8 mouse cellular contexts compared by ENCODE assay signal in the genomic region with DNA sequence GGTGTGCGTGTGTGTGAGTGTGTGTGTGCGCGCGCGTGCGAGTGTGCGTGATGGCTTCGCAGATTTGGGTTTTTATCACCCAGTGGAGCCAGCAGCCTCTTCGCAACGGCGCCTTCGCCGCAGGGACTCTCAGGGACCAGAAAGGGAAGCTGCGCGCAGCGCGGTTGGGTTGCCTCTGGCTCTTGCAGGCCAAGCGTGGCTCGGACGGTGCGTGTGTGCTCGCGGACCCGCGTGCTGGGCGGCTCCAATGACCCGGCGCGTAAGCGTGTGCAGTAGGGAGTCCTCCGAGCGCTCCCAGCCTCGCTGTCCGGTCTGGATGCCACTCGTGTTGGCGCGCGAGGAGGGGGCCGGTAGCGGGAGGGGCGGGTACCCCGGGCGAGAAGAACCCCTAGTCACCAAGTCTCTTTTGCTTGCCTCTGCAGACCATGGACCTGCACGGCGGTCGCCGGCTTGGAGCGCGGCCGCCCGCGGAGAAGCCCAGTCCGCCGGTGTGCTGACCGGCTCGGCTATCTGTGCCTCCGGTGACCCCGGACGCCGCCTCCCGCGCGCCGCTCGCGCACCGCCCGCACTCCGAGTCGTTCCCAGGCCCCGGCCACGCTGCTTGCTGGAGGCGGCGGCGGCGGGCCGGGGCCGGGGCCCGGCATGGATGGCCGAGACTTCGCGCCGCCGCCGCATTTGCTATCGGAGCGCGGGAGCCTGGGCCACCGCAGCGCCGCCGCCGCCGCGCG. TPM values are rescaled to one million over a fixed set of nuclear protein-coding genes. Genes with fewer than 3 reads are reported as not detected.
DNase-seq lines count a peak whose midpoint lies in the region; ATAC-seq and TF ChIP-seq lines count a peak whose summit lies in the region.

No protein-coding gene starts in this region.

- peak overlapping the region; percentile 100 for H3K9ac ChIP-seq in forebrain, embryonic 14.5 days (ENCODE audit: low read length)
- peak overlapping the region; percentile 100 for H3K9ac ChIP-seq in hindbrain, postnatal 0 days (replicated peaks; ENCODE audit: low read length)
- peak overlapping the region; percentile 83 for H3K9ac ChIP-seq in liver, embryonic 11.5 days (ENCODE audit: low read depth, low read length)
- peak overlapping the region; percentile 100 for H3K9ac ChIP-seq in neural tube, embryonic 11.5 days (ENCODE audit: low read length)

- peak; percentile 55 to 71 for DNase-seq in left cerebral cortex, adult 18-20 months (ENCODE audit: low spot score in 2 of 2)
- DNase-seq in left cerebral cortex, adult 9 months (ENCODE audit: low spot score in 2 of 2), result no peak
- DNase-seq in brain, embryonic 14.5 days (ENCODE audit: low read depth), result no peak
- DNase-seq in forebrain, embryonic 14.5 days (ENCODE audit: low spot score), result no peak
- DNase-seq in hindbrain, postnatal 0 days (ENCODE audit: low spot score), result peak; percentile 79
- DNase-seq in liver, embryonic 11.5 days (ENCODE audit: low spot score), result peak; percentile 73
- peak; percentile 79 for DNase-seq in neural tube, embryonic 11.5 days (ENCODE audit: low spot score)

- 0 out of 2 replicates have a peak, but pooled peaks cover 4% of the 10 kb centered on the region for H3K36me3 ChIP-seq in forebrain, embryonic 14.5 days (ENCODE audit: control insufficient read depth, insufficient read depth, low read length)
- H3K36me3 ChIP-seq in hindbrain, postnatal 0 days (ENCODE audit: insufficient read depth, low read length), result no peaks in the 10 kb centered on the region
- no peaks in the 10 kb centered on the region for H3K36me3 ChIP-seq in liver, embryonic 11.5 days (ENCODE audit: control insufficient read depth, insufficient read depth, low read length)
- no peaks in the 10 kb centered on the region for H3K36me3 ChIP-seq in neural tube, embryonic 11.5 days (ENCODE audit: control insufficient read depth, insufficient read depth, low read length)

- H3K27me3 ChIP-seq in forebrain, embryonic 14.5 days (replicated peaks; ENCODE audit: control insufficient read depth, insufficient read depth, low read length), result no peaks in the 10 kb centered on the region
- no peaks in the 10 kb centered on the region for H3K27me3 ChIP-seq in hindbrain, postnatal 0 days (ENCODE audit: insufficient read depth, low read length)
- peaks cover 51% of the 10 kb centered on the region for H3K27me3 ChIP-seq in liver, embryonic 11.5 days (replicated peaks; ENCODE audit: control insufficient read depth, insufficient read depth, low read length)
- no peaks in the 10 kb centered on the region for H3K27me3 ChIP-seq in neural tube, embryonic 11.5 days (ENCODE audit: control insufficient read depth, insufficient read depth, low read length)

- H3K4me2 ChIP-seq in forebrain, embryonic 14.5 days (ENCODE audit: low read length), result peak overlapping the region; percentile 99
- H3K4me2 ChIP-seq in hindbrain, postnatal 0 days (ENCODE audit: low read depth, low read length), result peak overlapping the region; percentile 92
- H3K4me2 ChIP-seq in liver, embryonic 11.5 days, result peak overlapping the region; percentile 99
- peak overlapping the region; percentile 99 for H3K4me2 ChIP-seq in neural tube, embryonic 11.5 days (ENCODE audit: low read depth)

- no peak for ATAC-seq in forebrain, embryonic 14.5 days
- peak; percentile 5; the same call in 1 of the 2 replicates for ATAC-seq in hindbrain, postnatal 0 days
- no peak for ATAC-seq in liver, embryonic 11.5 days (replicated peaks; ENCODE audit: low FRiP score)
- ATAC-seq in neural tube, embryonic 11.5 days (ENCODE audit: insufficient read depth, low FRiP score, low TSS enrichment), result no peak
- no peak for ATAC-seq in erythroid progenitor cell, adult 5-6 weeks (replicated peaks; ENCODE audit: low FRiP score, poor library complexity, severe bottlenecking)

- H3K4me3 ChIP-seq in forebrain, embryonic 14.5 days (ENCODE audit: low read depth, low read length), result peak overlapping the region; percentile 91
- peak overlapping the region; percentile 82 for H3K4me3 ChIP-seq in hindbrain, postnatal 0 days (ENCODE audit: low read length)
- H3K4me3 ChIP-seq in liver, embryonic 11.5 days (ENCODE audit: low read depth, low read length), result peak overlapping the region; percentile 87
- H3K4me3 ChIP-seq in neural tube, embryonic 11.5 days (ENCODE audit: low read depth, low read length), result peak overlapping the region; percentile 97

- under 1% methylated on average over 78 of the region's 96 CpGs for WGBS in forebrain, embryonic 14.5 days
- 0% methylated on average over 78 of the region's 96 CpGs for whole genome bisulfite sequencing in hindbrain, postnatal 0 days
- under 1% methylated on average over 96 of the region's 96 CpGs for WGBS in liver, embryonic 11.5 days
- WGBS in neural tube, embryonic 11.5 days, result under 1% methylated on average over 70 of the region's 96 CpGs

- H3K4me1 ChIP-seq in forebrain, embryonic 14.5 days (ENCODE audit: control insufficient read depth, insufficient read depth, low read length), result peaks cover 34% of the 10 kb centered on the region
- peaks cover 33% of the 10 kb centered on the region for H3K4me1 ChIP-seq in hindbrain, postnatal 0 days (ENCODE audit: insufficient read depth, low read length)
- peaks cover 49% of the 10 kb centered on the region for H3K4me1 ChIP-seq in liver, embryonic 11.5 days (replicated peaks; ENCODE audit: control insufficient read depth, insufficient read depth, low read length)
- peaks cover 41% of the 10 kb centered on the region for H3K4me1 ChIP-seq in neural tube, embryonic 11.5 days (ENCODE audit: control insufficient read depth, insufficient read depth, low read length)

- no peaks in the 10 kb centered on the region for H3K9me3 ChIP-seq in forebrain, embryonic 14.5 days (replicated peaks; ENCODE audit: control insufficient read depth, low read length)
- H3K9me3 ChIP-seq in hindbrain, postnatal 0 days (ENCODE audit: low read length), result no peaks in the 10 kb centered on the region
- H3K9me3 ChIP-seq in liver, embryonic 11.5 days (ENCODE audit: control insufficient read depth, low read length), result no peaks in the 10 kb centered on the region
- no peaks in the 10 kb centered on the region for H3K9me3 ChIP-seq in neural tube, embryonic 11.5 days (ENCODE audit: control insufficient read depth, low read length)

- H3K27ac ChIP-seq in forebrain, embryonic 14.5 days (ENCODE audit: low read depth, low read length), result peak overlapping the region; percentile 98
- H3K27ac ChIP-seq in hindbrain, postnatal 0 days, result peak overlapping the region; percentile 98
- peak overlapping the region; percentile 91 for H3K27ac ChIP-seq in liver, embryonic 11.5 days (ENCODE audit: low read depth, low read length)
- peak overlapping the region; percentile 98 for H3K27ac ChIP-seq in neural tube, embryonic 11.5 days (ENCODE audit: low read depth, low read length)

- TF ChIP-seq CTCF in brain, embryonic 14.5 days (IDR thresholded peaks at IDR 0.05; ENCODE audit: borderline replicate concordance, extremely low read depth, insufficient read depth, insufficient read length), result no peak
- no peak for TF ChIP-seq CTCF in hindbrain, postnatal 0 days (IDR thresholded peaks at IDR 0.05; ENCODE audit: low read depth)

- 0 out of 2 replicates have a peak, but pooled peaks have one; percentile 9 for TF ChIP-seq POLR2A in brain, embryonic 14.5 days (IDR thresholded peaks at IDR 0.05; ENCODE audit: borderline replicate concordance, extremely low read depth, insufficient read depth, insufficient read length, poor library complexity, severe bottlenecking)

RNA-seq across cellular contexts. Expression of gene Bahcc1, which starts 3.9 kb away (rescaled TPM):
- total RNA-seq in left cerebral cortex, adult 18-20 months (2021), result 10 to 100 TPM; 18.8 to 19.0 TPM
- 29.0 and 47.0 TPM in 2 replicates for polyA plus RNA-seq in brain, embryonic 14.5 days (2012; rRNA removed)
- 12.6 and 14.5 TPM in 2 replicates for polyA plus RNA-seq in forebrain, embryonic 14.5 days (2014; fragmentation: Nextera tagmentation; extraction: Ambion mirVana)
- 31.1 and 43.1 TPM in 2 replicates for total RNA-seq in hindbrain, postnatal 0 days (2014; rRNA removed)
- polyA plus RNA-seq in hindbrain, postnatal 0 days (2015; fragmentation: Nextera tagmentation; extraction: Ambion mirVana), result 8.8 and 9.1 TPM in 2 replicates
- 6.7 and 8.8 TPM in 2 replicates for polyA plus RNA-seq in liver, embryonic 11.5 days (2014; fragmentation: Nextera tagmentation; extraction: Ambion mirVana)
- 19.7 and 22.7 TPM in 2 replicates for polyA plus RNA-seq in neural tube, embryonic 11.5 days (2014; fragmentation: Nextera tagmentation; extraction: Ambion mirVana)
- total RNA-seq in erythroid progenitor cell, adult 5-6 weeks (2015; ENCODE audit: low replicate concordance), result 2.5 and 2.9 TPM in 2 replicates
- total RNA-seq in erythroid progenitor cell, adult 5-6 weeks (2017; ENCODE audit: low replicate concordance), result 1.4 TPM in 2 replicates

Comparison
In these comparisons a context has a peak if more than half of its experiments do, and no peak if none do; other contexts are left out.
1. DNase-seq: peak in left cerebral cortex, adult 18-20 months (2 of 2), hindbrain, postnatal 0 days (single experiment), liver, embryonic 11.5 days (single experiment) and neural tube, embryonic 11.5 days (single experiment); none in left cerebral cortex, adult 9 months (0 of 2), brain, embryonic 14.5 days (single experiment) and forebrain, embryonic 14.5 days (single experiment).
2. Peak in every context shown above with its lines, with median percentiles within 50 percentile points of each other: H3K27ac ChIP-seq, H3K4me2 ChIP-seq, H3K4me3 ChIP-seq and H3K9ac ChIP-seq.